Mouse (Mus musculus) forebrain, embryonic 15.5 days (tissue): ENCODE results near the gene Fbxo47. TPM values are rescaled to one million over a fixed set of nuclear protein-coding genes. Genes with fewer than 3 reads are reported as not detected.

Experiments
- ATAC-seq: fragments of 200-750 bp; cut with Nextera tagmentation; replicated peaks from 2 replicates; pipeline ENCODE4 v1.8.0; 2017; ENCODE audit warnings: mild to moderate bottlenecking, moderate TSS enrichment, moderate library complexity
- H3K27ac ChIP-seq: fragments of 300-500 bp; sonication (generic); replicated peaks from 2 replicates; pipeline ENCODE4 v1.5.1; 2015; ENCODE audit warnings: mild to moderate bottlenecking, inconsistent platforms
- H3K27me3 ChIP-seq: fragments of 300-500 bp; sonication (generic); 2 replicates; pipeline ENCODE4 v1.6.1; 2015; ENCODE audit warnings: inconsistent platforms
- H3K36me3 ChIP-seq: fragments of 300-500 bp; sonication (generic); 2 replicates; pipeline ENCODE4 v1.6.1; 2015; ENCODE audit warnings: mild to moderate bottlenecking, inconsistent platforms
- H3K4me1 ChIP-seq: fragments of 300-500 bp; sonication (generic); 2 replicates; pipeline ENCODE4 v1.6.1; 2015; ENCODE audit warnings: inconsistent platforms
- H3K4me2 ChIP-seq: fragments of 300-500 bp; sonication (generic); replicated peaks from 2 replicates; pipeline ENCODE4 v1.6.1; 2015; ENCODE audit warnings: mild to moderate bottlenecking, inconsistent platforms
- H3K4me3 ChIP-seq: fragments of 300-500 bp; sonication (generic); 2 replicates; pipeline ENCODE4 v1.5.1; 2015; ENCODE audit warnings: mild to moderate bottlenecking, inconsistent platforms
- H3K9ac ChIP-seq: fragments of 300-500 bp; sonication (generic); replicated peaks from 2 replicates; pipeline ENCODE4 v1.6.1; 2015; ENCODE audit warnings: mild to moderate bottlenecking, inconsistent platforms
- H3K9me3 ChIP-seq: fragments of 300-500 bp; sonication (generic); 2 replicates; pipeline ENCODE4 v1.6.1; 2016; ENCODE audit warnings: inconsistent platforms
- WGBS: fragments of 180-500 bp; shearing (Covaris S2); methylation state at CpG from one replicate; pipeline ENCODE4 v1.1.7; 2015; ENCODE audit warnings: mixed read lengths; 5-methylcytosine and 5-hydroxymethylcytosine counted together
- polyA plus RNA-seq: library from polyadenylated mRNA; unstranded; fragments of >200 nt; fragmentation: Nextera tagmentation; extraction: Ambion mirVana; gene quantifications from 2 replicates; pipeline ENCODE4 v1.2.1, GENCODE M21; 2015

The Fbxo47 gene
- polyA plus RNA-seq, 1 experiment from 2014 or later, result 0.67 TPM

GRCm38 (mm10) chr11:97826414-97826813, 57.5 kb downstream of the Fbxo47 start:
- no peaks in the 10 kb centered on the region for H3K4me1 ChIP-seq
- H3K9ac ChIP-seq, result no peak overlapping the region
- H3K27ac ChIP-seq, result no peak overlapping the region
- H3K4me3 ChIP-seq, result no peak overlapping the region
- 75% methylated on average over 7 of the region's 7 CpGs for WGBS
- no peaks in the 10 kb centered on the region for H3K27me3 ChIP-seq
- H3K4me2 ChIP-seq, result no peak overlapping the region
- peaks cover 43% of the 10 kb centered on the region for H3K36me3 ChIP-seq
- ATAC-seq, result no peak
- no peaks in the 10 kb centered on the region for H3K9me3 ChIP-seq

DNA sequence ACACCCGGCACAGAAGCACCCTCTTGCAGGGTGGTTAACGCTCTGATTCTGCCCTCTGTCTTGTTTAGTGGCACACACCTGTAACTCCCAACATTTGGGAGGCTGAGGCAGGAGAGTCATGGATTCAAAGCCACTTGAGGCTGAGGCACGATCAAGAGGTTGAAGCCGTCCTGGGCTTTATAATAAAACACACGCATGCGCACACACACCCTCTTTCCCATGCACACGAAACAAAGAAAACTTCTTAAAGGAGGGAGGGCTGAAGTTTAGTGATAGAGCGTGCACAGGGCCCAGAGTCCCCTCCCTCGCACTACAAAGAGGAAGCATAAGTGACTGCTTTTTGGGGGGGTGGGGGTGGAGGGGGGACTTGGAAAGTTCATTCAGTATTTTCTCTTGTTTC, 58.0 kb downstream of the Fbxo47 start:
- Histone ChIP-seq H3K4me2 (no peak overlapping the region), H3K36me3 (peaks cover 43% of the 10 kb centered on the region), H3K27me3 (no peaks in the 10 kb centered on the region), H3K4me3 (no peak overlapping the region), H3K9me3 (no peaks in the 10 kb centered on the region), H3K9ac (no peak overlapping the region), H3K27ac (no peak overlapping the region), H3K4me1 (no peaks in the 10 kb centered on the region)
- 75% methylated on average over 9 of the region's 9 CpGs for WGBS
- ATAC-seq, result no peak

DNA sequence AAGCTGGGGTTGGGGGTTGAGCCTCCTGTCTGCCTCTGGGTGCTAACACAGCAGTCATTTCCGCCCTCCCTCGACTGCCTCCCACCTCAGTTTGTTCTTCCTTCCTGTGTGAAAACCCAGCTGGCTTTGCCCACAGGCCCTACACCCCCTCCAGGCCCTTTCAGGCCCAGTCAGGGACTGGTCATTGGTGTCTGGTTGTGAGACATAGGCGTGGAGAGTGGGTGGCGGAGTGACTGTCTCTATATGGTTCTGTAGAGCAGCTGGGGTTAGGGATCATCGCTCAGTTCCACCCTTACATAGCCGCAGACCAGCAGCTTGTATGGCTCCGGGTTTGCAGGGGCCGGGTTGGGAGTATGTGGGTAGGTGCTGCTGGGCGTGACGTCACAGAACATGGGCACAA, 58.7 kb downstream of the Fbxo47 start:
- 91% methylated on average over 10 of the region's 10 CpGs for WGBS
- ATAC-seq, result no peak

GRCm38 (mm10) chr11:97824895-97825294, 59.1 kb downstream of the Fbxo47 start:
- Histone ChIP-seq H3K4me3 (no peak overlapping the region), H3K9me3 (no peaks in the 10 kb centered on the region), H3K27ac (no peak overlapping the region), H3K4me1 (no peaks in the 10 kb centered on the region), H3K36me3 (peaks cover 49% of the 10 kb centered on the region), H3K27me3 (no peaks in the 10 kb centered on the region), H3K9ac (no peak overlapping the region), H3K4me2 (no peak overlapping the region)
- 54% methylated on average over 6 of the region's 6 CpGs for whole genome bisulfite sequencing
- ATAC-seq, result no peak

More for the DNA sequence above, 58.7 kb downstream of the Fbxo47 start:
- Histone ChIP-seq H3K4me1 (no peaks in the 10 kb centered on the region), H3K27me3 (no peaks in the 10 kb centered on the region), H3K36me3 (peaks cover 47% of the 10 kb centered on the region), H3K9ac (no peak overlapping the region), H3K4me3 (no peak overlapping the region), H3K4me2 (no peak overlapping the region), H3K9me3 (no peaks in the 10 kb centered on the region), H3K27ac (no peak overlapping the region)

- peaks cover 46% of the 10 kb centered on the region for H3K36me3 ChIP-seq
- 94% methylated on average over 11 of the region's 11 CpGs for WGBS
- no peak for ATAC-seq
- peaks cover 1% of the 10 kb centered on the region; the same call in 1 of the 2 replicates for H3K4me1 ChIP-seq
- H3K4me2 ChIP-seq, result no peak overlapping the region
- no peaks in the 10 kb centered on the region for H3K27me3 ChIP-seq
- no peaks in the 10 kb centered on the region for H3K9me3 ChIP-seq
- no peak overlapping the region for H3K4me3 ChIP-seq
- no peak overlapping the region for H3K9ac ChIP-seq
- H3K27ac ChIP-seq, result no peak overlapping the region
Measured at GRCm38 (mm10) chr11:97824168-97824567, 59.8 kb downstream of the Fbxo47 start.

DNA sequence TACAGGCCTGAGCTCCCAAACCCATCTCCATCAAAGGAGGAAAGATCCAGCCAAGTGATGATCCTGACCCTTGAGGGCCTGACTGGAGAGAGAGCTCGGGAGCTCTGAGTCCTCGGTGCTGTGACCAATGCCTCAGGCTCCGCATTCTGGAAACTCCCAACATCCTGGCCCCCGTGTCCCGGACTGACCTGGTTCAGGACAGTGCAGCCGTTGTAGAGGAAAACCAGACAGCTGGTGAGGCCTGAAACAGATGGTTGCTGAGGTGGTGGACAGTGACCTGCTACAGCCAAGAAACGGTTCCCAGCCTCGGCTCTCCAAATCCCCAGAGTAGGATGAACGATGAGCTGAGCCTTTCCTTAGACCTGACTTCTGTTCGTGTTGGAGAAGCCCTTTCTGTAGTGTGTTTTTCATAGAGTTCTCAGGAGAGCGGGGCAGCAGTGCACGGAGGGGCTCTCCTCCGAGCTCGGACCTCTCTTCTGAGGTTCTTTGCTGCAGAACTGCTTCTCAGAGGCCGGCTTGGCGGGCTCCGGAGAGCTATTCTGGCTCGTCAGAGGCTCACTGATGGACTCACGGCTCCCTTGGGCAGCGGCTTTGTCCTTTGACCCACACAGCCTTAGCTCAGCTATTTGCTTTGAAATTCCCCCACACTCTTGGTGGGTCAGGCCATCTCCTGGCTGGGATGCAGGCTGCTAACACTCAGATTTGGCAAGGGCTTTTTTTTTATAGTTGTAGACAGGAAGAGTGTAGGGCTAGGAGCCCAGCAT, 60.9 kb downstream of the Fbxo47 start:
- no peak overlapping the region for H3K27ac ChIP-seq
- ATAC-seq, result no peak
- H3K27me3 ChIP-seq, result no peaks in the 10 kb centered on the region
- H3K4me1 ChIP-seq, result peaks cover 13% of the 10 kb centered on the region
- H3K9me3 ChIP-seq, result no peaks in the 10 kb centered on the region
- H3K36me3 ChIP-seq, result peaks cover 43% of the 10 kb centered on the region
- no peak overlapping the region for H3K4me3 ChIP-seq
- no peak overlapping the region for H3K9ac ChIP-seq
- H3K4me2 ChIP-seq, result no peak overlapping the region
- 84% methylated on average over 20 of the region's 20 CpGs for WGBS

GRCm38 (mm10) chr11:97821401-97822064, 62.4 kb downstream of the Fbxo47 start:
- no peak overlapping the region for H3K9ac ChIP-seq
- no peaks in the 10 kb centered on the region for H3K9me3 ChIP-seq
- no peak for ATAC-seq
- WGBS, result 89% methylated on average over 8 of the region's 8 CpGs
- no peak overlapping the region for H3K27ac ChIP-seq
- H3K36me3 ChIP-seq, result peaks cover 37% of the 10 kb centered on the region
- H3K4me3 ChIP-seq, result no peak overlapping the region
- H3K4me2 ChIP-seq, result no peak overlapping the region
- no peaks in the 10 kb centered on the region for H3K27me3 ChIP-seq
- peaks cover 16% of the 10 kb centered on the region for H3K4me1 ChIP-seq

GRCm38 (mm10) chr11:97820840-97821239, 63.1 kb downstream of the Fbxo47 start:
- H3K27me3 ChIP-seq, result no peaks in the 10 kb centered on the region
- ATAC-seq, result no peak
- H3K36me3 ChIP-seq, result peaks cover 38% of the 10 kb centered on the region
- no peak overlapping the region for H3K4me3 ChIP-seq
- peaks cover 16% of the 10 kb centered on the region for H3K4me1 ChIP-seq
- no peak overlapping the region for H3K4me2 ChIP-seq
- no peak overlapping the region for H3K27ac ChIP-seq
- no peak overlapping the region for H3K9ac ChIP-seq
- WGBS, result 60% methylated on average over 4 of the region's 4 CpGs
- no peaks in the 10 kb centered on the region for H3K9me3 ChIP-seq

DNA sequence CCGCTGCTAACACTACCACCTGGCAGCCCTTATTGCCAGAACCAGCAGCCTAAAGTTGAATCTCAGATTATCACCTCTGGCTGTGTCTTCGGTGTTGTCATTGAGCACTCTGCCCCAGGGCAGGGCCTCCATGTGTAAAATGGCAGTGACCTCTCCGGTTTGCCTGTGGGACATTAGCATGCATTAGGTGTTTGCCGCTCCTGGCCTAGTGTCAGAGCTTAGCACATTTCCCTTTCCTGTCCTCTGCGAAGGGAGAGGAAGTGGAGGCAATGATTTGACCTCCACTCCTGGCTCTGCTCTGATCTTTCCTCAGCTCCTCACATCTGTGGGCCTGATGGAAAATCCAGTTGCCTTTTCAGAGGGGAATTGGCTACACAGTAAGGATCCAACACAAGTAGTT, 64.0 kb downstream of the Fbxo47 start:
- 93% methylated on average over 5 of the region's 5 CpGs for WGBS
- Histone ChIP-seq H3K36me3 (peaks cover 36% of the 10 kb centered on the region), H3K27ac (no peak overlapping the region), H3K27me3 (no peaks in the 10 kb centered on the region), H3K4me1 (peaks cover 16% of the 10 kb centered on the region), H3K9ac (no peak overlapping the region), H3K4me3 (no peak overlapping the region), H3K4me2 (no peak overlapping the region), H3K9me3 (no peaks in the 10 kb centered on the region)
- no peak for ATAC-seq

GRCm38 (mm10) chr11:97819102-97819501, 64.9 kb downstream of the Fbxo47 start:
- 43% methylated on average over 4 of the region's 4 CpGs for WGBS
- no peak for ATAC-seq
- Histone ChIP-seq H3K36me3 (peaks cover 29% of the 10 kb centered on the region), H3K27ac (peak overlapping the region; percentile 66), H3K4me2 (no peak overlapping the region), H3K9me3 (no peaks in the 10 kb centered on the region), H3K9ac (no peak overlapping the region), H3K4me3 (no peak overlapping the region), H3K27me3 (no peaks in the 10 kb centered on the region), H3K4me1 (peaks cover 16% of the 10 kb centered on the region)

DNA sequence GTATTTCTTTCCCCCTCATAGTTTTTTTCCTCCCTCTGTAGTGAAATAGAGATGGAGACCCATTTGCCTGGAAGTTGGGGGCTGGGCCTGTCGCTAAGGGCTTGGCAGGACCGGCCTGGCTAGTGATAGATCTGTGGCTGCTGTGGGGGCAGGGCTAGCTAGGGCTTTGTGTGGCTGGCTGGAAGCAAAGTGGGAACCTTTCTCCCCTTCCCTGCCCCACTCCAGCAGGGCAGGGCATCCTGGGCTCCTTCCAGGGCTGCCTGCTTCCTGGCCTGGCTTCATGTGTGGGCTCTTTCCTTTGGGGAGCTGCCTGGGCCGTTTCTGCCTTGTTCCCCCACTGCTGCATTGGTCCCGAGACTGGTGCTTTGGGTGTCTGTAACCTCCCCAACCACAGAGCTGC, 65.4 kb downstream of the Fbxo47 start:
- WGBS, result 1% methylated on average over 4 of the region's 4 CpGs
- Histone ChIP-seq H3K9me3 (no peaks in the 10 kb centered on the region), H3K4me2 (no peak overlapping the region), H3K36me3 (peaks cover 26% of the 10 kb centered on the region), H3K9ac (no peak overlapping the region), H3K27me3 (no peaks in the 10 kb centered on the region), H3K4me3 (no peak overlapping the region), H3K4me1 (peaks cover 22% of the 10 kb centered on the region), H3K27ac (peak overlapping the region; percentile 66)
- peak; percentile 73 for ATAC-seq

GRCm38 (mm10) chr11:97818003-97818402, 66.0 kb downstream of the Fbxo47 start:
- Histone ChIP-seq H3K4me1 (peaks cover 27% of the 10 kb centered on the region), H3K4me2 (no peak overlapping the region), H3K36me3 (peaks cover 26% of the 10 kb centered on the region), H3K27me3 (no peaks in the 10 kb centered on the region), H3K27ac (0 out of 2 replicates have a peak overlapping the region, but pooled peaks have one; percentile 66), H3K4me3 (no peak overlapping the region), H3K9me3 (no peaks in the 10 kb centered on the region), H3K9ac (no peak overlapping the region)
- no peak for ATAC-seq
- WGBS, result 20% methylated on average over 6 of the region's 6 CpGs
